Mouse (Mus musculus) neutrophil, adult 5-6 weeks (primary cell): Measurements from ENCODE around the gene Unc5c. TPM values are rescaled to one million over a fixed set of nuclear protein-coding genes. Genes with fewer than 3 reads are reported as not detected.

Source experiments
- ATAC-seq: fragments of 151-379, 151-347 bp; 2 replicates; pipeline ENCODE4 v1.8.0; 2017; ENCODE audit warnings: mild to moderate bottlenecking, moderate TSS enrichment; ENCODE audit not compliant: insufficient number of reproducible peaks, poor library complexity, low FRiP score, severe bottlenecking; ENCODE audit errors: extremely low read depth
- total RNA-seq: library from RNA; stranded (forward); fragments of 200-1000 nt; gene quantifications from 2 replicates; pipeline ENCODE4 v1.2.3, GENCODE M21; 2017

The Unc5c gene
- total RNA-seq, result 0.12 and 0.86 TPM in 2 replicates

DNA sequence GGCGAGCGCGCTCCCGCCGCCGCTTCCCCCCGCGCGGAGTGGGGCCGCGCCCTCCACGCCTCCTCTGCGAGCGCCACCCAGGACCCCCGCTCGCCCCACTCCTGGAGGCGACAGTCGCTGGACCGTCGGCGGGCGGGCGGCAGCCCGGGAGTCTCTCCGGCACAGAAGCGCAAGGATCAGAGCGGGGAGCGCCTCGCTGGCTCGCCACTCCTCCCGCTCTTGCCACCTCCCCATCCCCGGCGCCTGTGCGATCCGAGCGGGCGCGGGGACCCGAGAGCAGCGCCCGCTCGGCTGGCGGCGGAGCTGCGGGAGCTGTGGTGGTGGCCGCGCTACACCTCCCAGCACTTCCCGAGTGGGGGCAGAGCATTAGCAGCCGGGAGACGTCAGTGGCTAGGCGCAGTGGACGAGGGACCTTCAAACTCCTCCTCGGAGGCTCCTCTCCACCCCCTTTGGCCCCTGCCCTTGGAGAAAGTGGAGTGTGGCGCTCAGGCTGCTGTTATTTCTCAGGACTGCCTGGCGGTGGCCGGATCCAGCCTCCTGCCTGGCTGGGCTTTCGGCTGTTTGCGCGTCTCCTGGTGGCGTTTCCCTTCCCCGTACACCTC lies at the start of gene Unc5c:
Unc5c (plus strand) TSS at position 113 of the 602 bp plus-strand sequence.
- no peak for ATAC-seq

DNA sequence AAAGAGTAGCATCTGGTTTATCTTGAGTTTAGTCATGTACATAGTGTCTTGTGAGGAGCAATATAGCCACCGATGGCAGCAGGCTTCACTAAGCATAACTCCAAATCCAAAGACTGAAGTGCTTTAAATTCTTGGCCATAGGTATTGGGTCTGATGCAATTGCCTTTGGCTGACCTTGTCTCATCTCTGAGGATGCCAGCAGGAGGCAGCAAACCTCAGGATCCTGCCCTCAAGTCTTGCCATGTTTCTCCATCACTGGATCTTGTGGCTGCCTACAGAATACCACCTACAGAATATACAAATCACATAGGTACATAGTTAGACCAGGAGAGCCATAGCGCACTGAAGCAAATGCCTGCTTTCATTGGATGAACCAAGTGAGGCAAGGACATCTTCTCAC lies 7.5 kb upstream of the Unc5c start:
- no peak for ATAC-seq

DNA sequence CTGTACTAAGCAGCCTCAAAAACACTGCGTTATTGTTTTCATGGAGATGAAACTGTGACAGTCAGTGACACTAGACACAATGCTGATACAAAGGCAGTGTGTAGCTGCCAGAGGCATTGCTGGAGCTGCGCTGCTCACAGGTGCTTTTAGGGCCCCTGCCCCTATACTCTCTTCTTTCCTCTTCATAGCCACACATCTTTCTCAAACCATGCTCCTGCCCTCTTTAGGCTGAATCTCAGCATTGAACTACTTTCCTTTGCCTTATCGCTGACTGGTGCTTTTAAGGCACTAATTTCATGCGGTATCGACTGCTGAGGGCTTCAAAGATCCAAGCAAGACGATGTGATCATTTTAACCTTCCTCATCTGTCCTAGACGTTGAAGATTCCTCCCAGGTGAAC lies 2.5 kb upstream of the Unc5c start:
- no peak for ATAC-seq

DNA sequence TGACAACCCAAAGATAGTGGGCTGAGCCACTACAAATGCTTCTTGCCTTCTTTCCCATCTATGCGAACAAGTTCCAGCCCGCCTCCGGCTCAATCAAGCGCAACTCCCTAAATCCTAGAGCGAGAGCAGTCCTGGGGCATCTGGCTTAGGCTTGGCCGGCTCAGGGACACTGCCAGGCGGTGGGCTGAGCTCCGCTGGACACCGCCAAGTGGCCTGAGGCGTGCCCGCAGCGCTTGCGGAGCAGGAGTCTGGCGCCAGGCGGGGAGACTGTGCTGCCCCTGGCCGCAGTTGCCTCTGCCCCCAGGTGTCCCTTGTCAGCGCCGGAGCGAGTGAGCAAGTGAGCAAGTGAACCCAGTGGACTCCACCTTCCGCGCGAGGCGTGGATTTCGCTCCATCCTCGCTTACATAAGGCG lies 319 bp upstream of the Unc5c start:
- ATAC-seq, result no peak

GRCm38 (mm10) chr3:141466061-141466460 lies 1.0 kb downstream of the Unc5c start:
- ATAC-seq, result no peak

DNA sequence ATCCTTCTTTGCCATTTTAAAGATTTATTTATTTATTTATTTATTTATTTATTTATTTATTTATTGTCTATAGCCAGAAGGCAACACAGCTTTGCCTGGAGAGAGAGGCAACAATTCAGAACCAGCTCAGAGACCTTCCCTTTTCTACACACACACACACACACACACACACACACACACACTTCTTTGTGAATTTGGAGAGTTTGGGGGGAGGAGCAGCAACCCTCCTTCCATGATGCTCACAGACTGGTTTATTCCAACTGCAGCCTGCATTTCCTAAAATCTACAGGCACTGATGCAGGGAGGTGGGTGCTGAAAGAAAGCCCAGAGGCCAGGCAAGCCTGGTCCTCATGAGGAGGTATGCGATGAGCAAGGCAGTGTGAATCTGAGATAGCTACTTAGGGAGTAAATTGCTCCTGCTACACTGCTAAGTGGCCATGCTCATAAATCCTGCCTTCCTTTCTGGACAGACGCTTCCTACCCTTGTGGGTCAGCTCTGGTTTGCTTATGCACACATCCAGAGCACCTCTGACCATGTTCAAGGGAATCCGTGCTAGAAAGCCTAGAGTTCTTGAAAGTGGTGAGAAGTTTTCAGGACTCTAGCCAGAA lies 1.8 kb downstream of the Unc5c start:
- no peak for ATAC-seq

GRCm38 (mm10) chr3:141469338-141469737 lies 4.3 kb downstream of the Unc5c start:
- no peak for ATAC-seq

DNA sequence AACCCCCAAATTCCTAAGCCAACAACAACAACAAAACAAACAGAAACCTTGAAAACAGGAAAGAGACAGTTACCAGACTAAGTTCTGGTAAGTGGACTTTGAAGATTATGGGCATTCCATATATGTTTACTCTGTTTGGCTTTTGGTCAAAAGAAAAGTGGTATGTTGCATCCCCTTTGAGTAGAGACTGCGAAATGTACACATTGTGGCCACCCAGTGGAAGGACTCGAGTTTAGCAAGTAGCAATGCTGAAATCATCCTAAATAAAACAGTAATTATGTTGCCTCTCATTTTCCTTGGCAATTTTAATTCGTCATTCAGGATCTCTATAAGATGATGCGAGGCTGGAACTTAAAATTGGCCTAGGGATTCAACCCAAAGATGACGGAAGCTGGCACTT lies 8.2 kb downstream of the Unc5c start:
- no peak for ATAC-seq

DNA sequence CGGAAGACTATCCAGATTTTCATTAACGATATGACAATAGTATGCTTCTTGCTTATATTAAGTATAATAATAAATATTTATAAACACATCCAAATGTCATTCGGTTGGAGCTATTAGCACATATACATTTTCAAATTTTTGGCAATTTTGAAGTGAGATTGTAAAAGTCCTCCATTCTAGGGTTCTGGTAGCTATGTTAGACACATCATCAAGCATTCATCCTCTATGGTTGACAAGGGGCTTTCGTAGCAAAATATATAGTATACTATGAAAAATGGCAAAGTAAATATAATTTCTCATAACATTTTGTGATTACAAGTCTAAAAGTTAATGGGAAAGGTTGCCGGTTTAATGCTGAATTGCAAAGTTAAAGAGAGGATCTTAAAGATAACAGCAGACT lies 10.4 kb downstream of the Unc5c start:
- no peak for ATAC-seq

DNA sequence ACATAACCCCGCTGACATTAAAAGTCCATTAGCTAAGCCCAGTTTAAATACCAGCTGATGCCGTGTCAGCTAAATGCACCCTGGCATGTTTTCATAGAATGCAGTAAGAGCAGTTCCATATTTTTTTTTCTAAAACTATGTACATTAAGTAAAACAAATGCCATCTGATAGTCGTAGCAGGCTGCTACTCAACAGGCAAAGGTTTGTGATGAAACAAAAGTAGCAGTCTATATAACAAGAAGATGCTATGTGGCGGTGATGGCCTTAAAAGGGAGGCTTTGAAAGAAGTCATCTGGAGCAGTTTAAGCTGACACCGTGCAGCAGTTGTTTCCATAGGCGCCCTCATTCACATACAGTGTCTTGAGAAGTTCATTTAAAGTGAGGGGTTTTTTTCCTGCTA lies 10.9 kb downstream of the Unc5c start:
- ATAC-seq, result no peak

DNA sequence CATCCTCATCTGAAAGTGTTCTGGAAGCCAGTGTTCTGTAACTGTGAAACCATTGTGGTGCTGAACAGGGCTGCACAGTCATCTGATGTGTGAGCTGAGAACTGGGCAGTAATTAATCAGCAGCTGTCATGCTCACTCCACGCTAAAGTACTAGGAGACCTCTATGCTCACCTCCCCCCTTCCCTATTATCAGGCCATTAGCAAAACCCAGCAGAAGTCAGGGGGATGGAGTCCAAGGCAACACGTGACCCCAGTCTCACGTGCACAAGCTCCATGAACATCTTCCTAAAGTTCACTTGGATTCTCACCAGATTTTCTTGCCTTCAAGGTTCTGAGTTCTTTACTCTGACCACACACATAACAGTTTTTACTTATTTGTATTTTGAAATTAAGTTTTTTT lies 11.7 kb downstream of the Unc5c start:
- ATAC-seq, result no peak

DNA sequence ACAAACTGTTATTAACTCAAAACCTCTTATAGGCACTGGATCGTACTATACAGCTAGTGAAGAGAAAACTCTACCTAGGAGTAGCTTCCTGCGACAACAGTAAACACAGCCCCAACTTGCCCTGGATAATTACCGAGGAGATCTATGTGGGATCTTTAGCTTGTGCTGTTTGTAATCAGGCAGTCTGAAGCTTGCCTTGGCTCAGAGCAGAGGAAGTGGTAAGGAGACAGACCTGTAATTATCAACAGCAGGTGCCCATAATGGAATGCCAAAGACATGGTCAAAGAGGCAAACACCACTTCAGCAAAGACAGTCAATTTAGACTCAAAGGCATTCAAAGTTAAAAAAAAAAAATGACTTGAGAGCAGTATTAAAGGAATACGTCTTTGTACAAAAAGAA lies 17.4 kb downstream of the Unc5c start:
- no peak for ATAC-seq

GRCm38 (mm10) chr3:141483665-141484431 lies 18.8 kb downstream of the Unc5c start:
- ATAC-seq, result no peak

DNA sequence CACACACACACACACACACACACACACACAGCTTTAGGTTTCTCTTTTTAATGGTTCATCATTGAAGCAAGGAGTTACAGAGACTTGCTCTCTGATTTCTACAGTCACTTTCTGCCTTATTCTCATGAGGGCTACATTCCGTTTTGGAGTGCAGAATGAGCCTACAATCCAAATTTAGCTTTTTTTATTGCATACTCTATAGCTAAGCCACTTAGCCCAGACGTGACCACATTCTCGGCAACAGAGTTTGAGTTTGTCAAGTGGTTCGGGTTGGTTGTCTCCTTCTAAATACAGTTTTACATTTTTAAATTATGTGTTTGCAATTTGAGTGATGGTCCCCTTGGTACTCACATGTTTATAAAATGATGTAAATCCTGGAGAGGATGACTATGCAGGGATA lies 20.2 kb downstream of the Unc5c start:
- no peak for ATAC-seq

- ATAC-seq, result no peak
These were observed 25.6 kb downstream of the Unc5c start for GRCm38 (mm10) chr3:141490647-141491046.

- ATAC-seq, result no peak
These were observed 26.4 kb downstream of the Unc5c start for GRCm38 (mm10) chr3:141491272-141491950.

GRCm38 (mm10) chr3:141491951-141492310 lies 26.9 kb downstream of the Unc5c start:
- no peak for ATAC-seq

DNA sequence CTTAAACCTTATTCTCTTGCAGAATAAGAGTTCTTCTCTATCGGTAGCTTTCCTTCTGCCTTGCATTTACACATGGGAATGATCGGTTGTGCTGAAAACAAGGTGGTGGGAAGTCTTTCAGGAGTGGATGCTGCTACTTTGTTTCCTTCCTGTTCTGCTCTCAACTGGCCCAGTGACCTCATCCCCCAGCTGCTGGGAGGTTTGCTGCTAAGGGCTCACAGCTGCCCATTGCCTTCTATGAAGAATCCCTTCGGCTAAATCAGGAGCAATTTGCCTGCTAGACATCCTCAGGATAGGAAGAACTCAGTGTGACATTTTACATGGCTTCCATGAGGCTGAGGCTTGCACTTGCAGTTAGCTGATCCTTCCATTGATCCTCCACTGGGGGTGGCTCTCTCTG lies 28.0 kb downstream of the Unc5c start:
- no peak for ATAC-seq

- no peak for ATAC-seq
These were observed 33.5 kb downstream of the Unc5c start for GRCm38 (mm10) chr3:141498348-141499056.
